Mouse (Mus musculus): ENCODE measurements at regions not wholly inside any gene's neighbourhood (a gene's known extent, or its start where the extent isn't known, plus 50 kb on each side); places are given as distances from the start of the nearest gene placed in this dataset.

DNA sequence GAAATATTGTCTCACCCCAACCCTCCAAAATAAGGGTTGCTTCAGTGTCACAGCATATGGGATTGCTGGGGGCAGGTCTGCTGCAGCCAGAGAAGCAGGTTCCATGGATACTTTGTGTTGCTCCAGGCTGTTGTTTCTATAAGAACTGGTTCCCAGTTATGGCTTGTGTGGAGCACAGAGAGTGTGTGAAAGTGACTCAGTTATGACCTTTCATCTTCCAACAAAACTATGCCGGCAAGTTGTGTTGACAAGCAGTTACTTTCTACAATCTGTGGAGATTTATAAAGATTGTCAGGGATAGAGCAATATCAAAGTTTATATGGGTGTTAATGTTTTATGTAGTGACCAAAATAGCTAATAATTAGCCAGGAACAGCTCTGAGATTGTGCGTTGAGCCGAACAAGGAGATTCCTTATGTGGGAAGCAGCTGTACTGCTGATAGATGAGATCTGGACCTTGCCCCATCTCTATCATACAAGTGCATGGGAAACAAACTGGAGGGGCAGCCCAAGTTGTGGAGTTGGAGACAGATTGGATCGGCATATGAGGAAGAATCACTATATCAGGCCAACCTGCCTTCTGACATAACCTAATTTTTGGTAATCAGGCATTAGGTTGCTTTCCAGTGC, 305.1 kb downstream of the Zfp619 start:
- H3K9me3 ChIP-seq (replicated peaks; ENCODE audit: control insufficient read depth, low read length): no peaks in the 10 kb centered on the region
- no peak overlapping the region for H3K4me2 ChIP-seq (ENCODE audit: low read depth, low read length)
- ATAC-seq (ENCODE audit: insufficient read depth, low read depth) (no peak), DNase-seq (ENCODE audit: low spot score) (no peak)
- no peaks in the 10 kb centered on the region for H3K4me1 ChIP-seq (ENCODE audit: control insufficient read depth, insufficient read depth)
- no peaks in the 10 kb centered on the region for H3K36me3 ChIP-seq (replicated peaks; ENCODE audit: control insufficient read depth, insufficient read depth, low read length)
- no peak for TF ChIP-seq CTCF (IDR thresholded peaks at IDR 0.05; ENCODE audit: low read depth)
- no peak for TF ChIP-seq EP300 (IDR thresholded peaks at IDR 0.05; ENCODE audit: low read depth)
- WGBS: 83% methylated on average over 4 of the region's 4 CpGs
- no peak overlapping the region for H3K27ac ChIP-seq (ENCODE audit: low read depth)
- H3K9ac ChIP-seq (replicated peaks; ENCODE audit: low read depth, low read length): no peak overlapping the region
- no peak overlapping the region for H3K4me3 ChIP-seq (ENCODE audit: low read depth, low read length)
- H3K27me3 ChIP-seq (ENCODE audit: control insufficient read depth, insufficient read depth, low read length): no peaks in the 10 kb centered on the region

DNA sequence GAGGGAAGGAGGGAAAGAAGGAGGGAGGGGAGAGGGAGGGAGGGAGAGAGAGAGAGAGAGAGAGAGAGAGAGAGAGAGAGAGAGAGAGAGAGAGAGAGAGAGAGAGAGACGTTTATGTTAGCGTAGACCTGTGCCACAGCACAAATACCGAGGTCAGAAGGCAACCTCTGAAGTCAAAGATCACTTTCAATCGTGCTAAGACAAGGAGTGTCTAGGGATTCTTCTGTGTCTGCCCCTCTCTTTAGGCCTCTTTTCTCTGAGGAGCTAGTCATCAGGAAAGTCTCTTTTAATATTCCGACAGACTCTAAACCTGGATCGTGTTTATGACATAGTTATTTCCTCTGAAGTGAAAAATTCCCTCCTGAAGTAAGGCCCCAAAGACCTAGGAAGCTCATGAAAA, 310.8 kb downstream of the Zfp619 start:
- TF ChIP-seq EP300 (IDR thresholded peaks at IDR 0.05; ENCODE audit: low read depth) (no peak), CTCF (IDR thresholded peaks at IDR 0.05; ENCODE audit: low read depth) (no peak)
- no peak overlapping the region for H3K27ac ChIP-seq (ENCODE audit: low read depth)
- no peaks in the 10 kb centered on the region for H3K9me3 ChIP-seq (replicated peaks; ENCODE audit: control insufficient read depth, low read length)

DNA sequence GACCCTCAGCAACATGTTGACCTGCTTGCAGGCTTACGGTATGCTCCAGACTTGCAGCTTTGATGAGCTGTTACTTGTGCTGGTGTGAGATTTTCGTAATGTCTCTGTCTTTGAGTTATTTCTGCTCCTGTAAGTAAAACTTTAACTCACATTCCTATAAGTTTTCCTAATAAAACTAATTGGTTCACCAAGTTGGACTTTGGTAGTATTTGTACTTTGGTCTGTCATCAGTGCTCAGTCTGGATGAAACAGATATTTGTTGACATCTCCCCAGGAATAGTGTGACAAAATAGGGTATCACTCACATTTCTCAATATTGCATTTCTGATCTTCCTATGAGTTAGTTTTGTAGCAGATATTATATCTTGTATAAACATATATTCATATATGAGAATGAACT, 313.3 kb downstream of the Zfp619 start:
- no peak for ATAC-seq (ENCODE audit: insufficient read depth, low read depth)
- Histone ChIP-seq H3K36me3 (replicated peaks; ENCODE audit: control insufficient read depth, insufficient read depth, low read length) (no peaks in the 10 kb centered on the region), H3K27me3 (ENCODE audit: control insufficient read depth, insufficient read depth, low read length) (no peaks in the 10 kb centered on the region), H3K4me2 (ENCODE audit: low read depth, low read length) (no peak overlapping the region), H3K9ac (replicated peaks; ENCODE audit: low read depth, low read length) (no peak overlapping the region), H3K9me3 (replicated peaks; ENCODE audit: control insufficient read depth, low read length) (no peaks in the 10 kb centered on the region), H3K27ac (ENCODE audit: low read depth) (no peak overlapping the region), H3K4me1 (ENCODE audit: control insufficient read depth, insufficient read depth) (no peaks in the 10 kb centered on the region), H3K4me3 (ENCODE audit: low read depth, low read length) (no peak overlapping the region)
- no peak for TF ChIP-seq EP300 (IDR thresholded peaks at IDR 0.05; ENCODE audit: low read depth)
- no peak for TF ChIP-seq CTCF (IDR thresholded peaks at IDR 0.05; ENCODE audit: low read depth)
- 75% methylated on average over 2 of the region's 2 CpGs for WGBS
- DNase-seq (ENCODE audit: low spot score): no peak

More for the DNA sequence above, 310.8 kb downstream of the Zfp619 start:
- ATAC-seq (ENCODE audit: insufficient read depth, low read depth) (no peak), DNase-seq (ENCODE audit: low spot score) (no peak)
- H3K4me2 ChIP-seq (ENCODE audit: low read depth, low read length): no peak overlapping the region
- no peaks in the 10 kb centered on the region for H3K27me3 ChIP-seq (ENCODE audit: control insufficient read depth, insufficient read depth, low read length)
- no peak overlapping the region for H3K9ac ChIP-seq (replicated peaks; ENCODE audit: low read depth, low read length)
- 69% methylated on average over 6 of the region's 6 CpGs for WGBS
- H3K36me3 ChIP-seq (replicated peaks; ENCODE audit: control insufficient read depth, insufficient read depth, low read length): no peaks in the 10 kb centered on the region
- H3K4me1 ChIP-seq (ENCODE audit: control insufficient read depth, insufficient read depth): no peaks in the 10 kb centered on the region
- no peak overlapping the region for H3K4me3 ChIP-seq (ENCODE audit: low read depth, low read length)

DNA sequence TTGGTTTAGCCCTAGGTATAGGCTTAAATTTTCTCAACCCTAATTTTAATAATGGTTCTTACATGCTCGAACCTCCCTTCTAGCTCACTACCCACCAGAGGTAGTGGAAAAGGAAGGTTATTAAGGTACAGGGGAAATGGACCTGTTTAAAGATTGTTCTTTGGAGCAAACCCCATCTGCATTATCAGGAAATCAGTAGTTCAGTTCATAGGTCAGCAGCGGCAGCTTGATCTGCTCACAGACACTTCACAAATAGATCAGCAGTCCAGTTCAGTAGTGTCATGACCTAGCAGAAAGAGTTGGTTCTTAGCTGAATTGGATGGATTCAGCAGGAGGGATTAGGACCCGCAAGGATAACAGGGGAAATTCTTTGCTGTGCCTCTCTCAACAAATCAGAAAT, 324.4 kb downstream of the Zfp619 start:
- Histone ChIP-seq H3K4me1 (ENCODE audit: control insufficient read depth, insufficient read depth) (no peaks in the 10 kb centered on the region), H3K36me3 (replicated peaks; ENCODE audit: control insufficient read depth, insufficient read depth, low read length) (no peaks in the 10 kb centered on the region), H3K4me3 (ENCODE audit: low read depth, low read length) (no peak overlapping the region), H3K27ac (ENCODE audit: low read depth) (no peak overlapping the region), H3K9me3 (replicated peaks; ENCODE audit: control insufficient read depth, low read length) (no peaks in the 10 kb centered on the region), H3K27me3 (ENCODE audit: control insufficient read depth, insufficient read depth, low read length) (no peaks in the 10 kb centered on the region), H3K9ac (replicated peaks; ENCODE audit: low read depth, low read length) (no peak overlapping the region), H3K4me2 (ENCODE audit: low read depth, low read length) (no peak overlapping the region)
- DNase-seq (ENCODE audit: low spot score) (no peak), ATAC-seq (ENCODE audit: insufficient read depth, low read depth) (no peak)
- TF ChIP-seq CTCF (IDR thresholded peaks at IDR 0.05; ENCODE audit: low read depth): no peak
- no peak for TF ChIP-seq EP300 (IDR thresholded peaks at IDR 0.05; ENCODE audit: low read depth)
- 64% methylated on average over 3 of the region's 3 CpGs for WGBS

DNA sequence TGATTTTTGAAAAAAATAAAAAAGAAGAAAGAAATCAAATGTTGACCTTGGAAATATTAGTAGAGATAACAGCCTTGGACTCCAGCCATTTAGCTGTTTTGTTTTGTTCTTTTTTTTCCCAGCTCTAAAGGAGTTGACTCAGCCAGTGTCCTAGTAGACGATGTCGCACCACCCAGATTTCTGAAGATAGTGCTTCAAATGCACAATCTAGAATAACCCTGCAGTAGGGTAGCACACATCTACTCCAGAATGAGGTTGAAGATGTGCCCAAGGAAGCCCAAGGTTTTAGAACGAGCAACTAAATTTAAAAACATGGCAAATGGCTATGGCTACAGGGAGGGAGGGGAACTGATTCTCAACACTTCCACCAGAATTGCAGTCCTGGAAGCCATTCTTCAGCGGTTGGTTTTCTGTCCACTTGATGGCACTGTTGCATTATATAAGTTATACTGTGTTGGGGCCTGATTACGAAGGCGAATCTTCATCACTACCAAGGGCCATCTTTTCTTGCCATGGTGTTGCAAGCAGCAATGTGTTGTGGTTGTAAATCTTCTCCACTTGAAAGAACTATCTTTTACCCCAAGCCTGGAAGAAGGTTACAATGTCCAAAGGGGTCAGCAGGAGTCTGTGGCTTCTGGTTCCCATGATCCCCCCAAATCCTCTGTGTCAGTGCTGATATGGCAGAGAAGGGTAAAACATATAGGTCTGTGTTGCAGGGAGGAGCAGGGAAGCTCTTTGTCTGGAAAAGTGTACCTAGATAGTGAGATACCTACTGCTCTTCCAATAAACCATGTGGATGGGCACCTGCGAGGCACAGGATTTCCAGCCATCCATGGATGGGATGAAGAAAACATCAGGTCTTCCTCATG, 330.6 kb downstream of the Zfp619 start:
- Histone ChIP-seq H3K4me3 (ENCODE audit: low read depth, low read length) (no peak overlapping the region), H3K4me1 (ENCODE audit: control insufficient read depth, insufficient read depth) (no peaks in the 10 kb centered on the region), H3K27ac (ENCODE audit: low read depth) (no peak overlapping the region), H3K4me2 (ENCODE audit: low read depth, low read length) (no peak overlapping the region), H3K9me3 (replicated peaks; ENCODE audit: control insufficient read depth, low read length) (no peaks in the 10 kb centered on the region), H3K9ac (replicated peaks; ENCODE audit: low read depth, low read length) (no peak overlapping the region), H3K27me3 (ENCODE audit: control insufficient read depth, insufficient read depth, low read length) (no peaks in the 10 kb centered on the region), H3K36me3 (replicated peaks; ENCODE audit: control insufficient read depth, insufficient read depth, low read length) (no peaks in the 10 kb centered on the region)
- ATAC-seq (ENCODE audit: insufficient read depth, low read depth) (peak; percentile 53; the same call in 1 of the 2 replicates), DNase-seq (ENCODE audit: low spot score) (peak; percentile 43)
- 40% methylated on average over 7 of the region's 7 CpGs for WGBS
- TF ChIP-seq CTCF (IDR thresholded peaks at IDR 0.05; ENCODE audit: low read depth): peak; percentile 74
- no peak for TF ChIP-seq EP300 (IDR thresholded peaks at IDR 0.05; ENCODE audit: low read depth)

All from heart, postnatal 0 days (tissue).